Mouse (Mus musculus) heart, embryonic 16.5 days (tissue): ENCODE results near the gene Mst1r. TPM values are rescaled to one million over a fixed set of nuclear protein-coding genes. Genes with fewer than 3 reads are reported as not detected.

Source experiments
- ATAC-seq: fragments of 200-750 bp; cut with Nextera tagmentation; replicated peaks from 2 replicates; pipeline ENCODE4 v1.8.0; 2017; ENCODE audit warnings: moderate number of reproducible peaks; ENCODE audit not compliant: insufficient read depth, low FRiP score; ENCODE audit errors: extremely low read depth
- H3K27ac ChIP-seq: fragments of 300-500 bp; sonication (generic); 2 replicates; pipeline ENCODE4 v1.5.1; 2014; ENCODE audit warnings: mild to moderate bottlenecking, low read length, control low read depth, moderate library complexity
- H3K27me3 ChIP-seq: fragments of 300-500 bp; sonication (generic); 2 replicates; pipeline ENCODE4 v1.6.1; 2014; ENCODE audit warnings: low read length, mixed read lengths; ENCODE audit not compliant: control insufficient read depth, insufficient read depth
- H3K36me3 ChIP-seq: fragments of 300-500 bp; sonication (generic); 2 replicates; pipeline ENCODE4 v1.6.1; 2014; ENCODE audit not compliant: control insufficient read depth, insufficient read depth
- H3K4me1 ChIP-seq: fragments of 300-500 bp; sonication (generic); 2 replicates; pipeline ENCODE4 v1.6.1; 2014; ENCODE audit warnings: low read length, mixed read lengths; ENCODE audit not compliant: control insufficient read depth, insufficient read depth
- H3K4me2 ChIP-seq: fragments of 300-500 bp; sonication (generic); 2 replicates; pipeline ENCODE4 v1.6.1; 2014; ENCODE audit warnings: low read depth, mild to moderate bottlenecking, control low read depth, low read length
- H3K4me3 ChIP-seq: fragments of 300-500 bp; sonication (generic); 2 replicates; pipeline ENCODE4 v1.5.1; 2014; ENCODE audit warnings: mild to moderate bottlenecking, control low read depth, low read length
- H3K9ac ChIP-seq: fragments of 300-500 bp; sonication (generic); 2 replicates; pipeline ENCODE4 v1.6.1; 2014; ENCODE audit warnings: low read length, control low read depth
- H3K9me3 ChIP-seq: fragments of 300-500 bp; sonication (generic); replicated peaks from 2 replicates; pipeline ENCODE4 v1.6.1; 2016; ENCODE audit warnings: low read length; ENCODE audit not compliant: control insufficient read depth
- WGBS: fragments of 180-500 bp; shearing (Covaris S2); extraction: QIAGEN DNeasy Blood & Tissue Kit; methylation state at CpG from one replicate; pipeline ENCODE4 v1.1.7; 2014; 5-methylcytosine and 5-hydroxymethylcytosine counted together
- polyA plus RNA-seq: library from polyadenylated mRNA; unstranded; fragments of >200 nt; fragmentation: Nextera tagmentation; extraction: Ambion mirVana; gene quantifications from 2 replicates; pipeline ENCODE4 v1.2.1, GENCODE M21; 2015

The Mst1r gene
- polyA plus RNA-seq, 1 experiment from 2014 or later = 2.8 TPM

GRCm38 (mm10) chr9:107967437-107967836 lies 60.8 kb downstream of the Mst1r start:
- WGBS = 75% methylated on average over 6 of the region's 6 CpGs
- ATAC-seq = no peak
- Histone ChIP-seq H3K9me3 (no peaks in the 10 kb centered on the region), H3K9ac (no peak overlapping the region), H3K27ac (no peak overlapping the region), H3K27me3 (no peaks in the 10 kb centered on the region), H3K36me3 (no peaks in the 10 kb centered on the region), H3K4me1 (peaks cover 2% of the 10 kb centered on the region; the same call in 1 of the 2 replicates), H3K4me2 (no peak overlapping the region), H3K4me3 (no peak overlapping the region)

DNA sequence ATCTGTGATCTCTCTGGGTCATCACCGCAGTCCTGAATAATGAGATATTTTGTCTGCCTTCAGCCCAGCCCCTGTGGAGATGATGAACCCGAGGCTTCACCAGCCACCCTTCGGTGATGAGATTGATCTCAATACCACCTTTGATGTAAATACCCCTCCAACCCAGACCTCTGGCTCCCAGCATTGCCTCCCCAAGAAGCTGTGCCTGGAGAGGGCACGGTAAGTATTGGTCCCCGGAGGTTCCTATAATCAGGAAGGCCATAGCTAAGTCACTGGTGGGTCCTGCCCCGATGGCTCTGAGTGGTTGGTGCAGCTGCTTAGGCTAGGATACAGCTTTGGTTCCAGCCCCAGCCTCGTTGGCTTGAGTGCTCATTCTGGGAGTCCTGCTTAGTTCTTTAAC lies 61.9 kb downstream of the Mst1r start:
- Histone ChIP-seq H3K4me1 (peaks cover 2% of the 10 kb centered on the region; the same call in 1 of the 2 replicates), H3K27me3 (no peaks in the 10 kb centered on the region), H3K4me3 (no peak overlapping the region), H3K4me2 (no peak overlapping the region), H3K9ac (no peak overlapping the region), H3K9me3 (no peaks in the 10 kb centered on the region), H3K36me3 (no peaks in the 10 kb centered on the region), H3K27ac (no peak overlapping the region)
- WGBS = 87% methylated on average over 7 of the region's 7 CpGs
- no peak for ATAC-seq

Other genes starting within 250 kb of the Mst1r start
- gene Slc38a3, start 237.3 kb upstream of the Mst1r start, polyA plus RNA-seq = 3.3 and 3.9 TPM in 2 replicates
- 0.39 TPM in 2 replicates for gene Gnat1, start 227.2 kb upstream of the Mst1r start, polyA plus RNA-seq
- 3.9 and 4.7 TPM in 2 replicates for gene Sema3f, start 196.4 kb upstream of the Mst1r start, polyA plus RNA-seq
- 137 and 146 TPM in 2 replicates for gene Rbm5, start 135.9 kb upstream of the Mst1r start, polyA plus RNA-seq
- 48.3 and 48.8 TPM in 2 replicates for gene Rbm6, start 33.6 kb upstream of the Mst1r start, polyA plus RNA-seq
- gene Mon1a, start 18.7 kb upstream of the Mst1r start, polyA plus RNA-seq = 11.0 and 13.1 TPM in 2 replicates
- not detected in 2 replicates for gene Actl11, start 21.6 kb downstream of the Mst1r start, polyA plus RNA-seq
- gene Camkv, start 28.8 kb downstream of the Mst1r start, polyA plus RNA-seq = 0.77 and 2.3 TPM in 2 replicates
- 11.8 and 12.7 TPM in 2 replicates for gene Traip, start 43.3 kb downstream of the Mst1r start, polyA plus RNA-seq
- 24.1 and 24.2 TPM in 2 replicates for gene Uba7, start 68.6 kb downstream of the Mst1r start, polyA plus RNA-seq
- gene Gm20661, start 76.2 kb downstream of the Mst1r start, polyA plus RNA-seq = 2.6 and 3.0 TPM in 2 replicates
- gene Inka1, start 79.0 kb downstream of the Mst1r start, polyA plus RNA-seq = 40.9 and 44.0 TPM in 2 replicates
- gene Cdhr4, start 85.6 kb downstream of the Mst1r start, polyA plus RNA-seq = 4.6 TPM in 2 replicates
- gene Gm20662, start 89.5 kb downstream of the Mst1r start, polyA plus RNA-seq = 0.36 and 0.76 TPM in 2 replicates
- 38.8 and 43.9 TPM in 2 replicates for gene Ip6k1, start 95.6 kb downstream of the Mst1r start, polyA plus RNA-seq
- gene Gmppb, start 142.4 kb downstream of the Mst1r start, polyA plus RNA-seq = 21.6 and 26.0 TPM in 2 replicates
- gene Amigo3, start 146.3 kb downstream of the Mst1r start, polyA plus RNA-seq = 1.9 and 2.4 TPM in 2 replicates
- 0.44 and 0.53 TPM in 2 replicates for gene Mst1, start 173.6 kb downstream of the Mst1r start, polyA plus RNA-seq
- 31.3 and 34.7 TPM in 2 replicates for gene Rnf123, start 176.5 kb downstream of the Mst1r start, polyA plus RNA-seq
- gene Apeh, start 187.7 kb downstream of the Mst1r start, polyA plus RNA-seq = 54.5 and 57.0 TPM in 2 replicates